Mouse (Mus musculus) urinary bladder, adult 18-20 months (tissue): ENCODE measurements around the gene Kntc1.

Experiments used
- DNase-seq, 2 experiments: peaks; one replicate each; pipeline ENCODE4 v3.0.0; 2022; ENCODE audit warnings: low spot score in 2 of 2, mixed read lengths in 2 of 2

Gene Kntc1

GRCm38 (mm10) chr5:123808541-123808940, 59.0 kb downstream of the Kntc1 start:
- DNase-seq, result no peak

- no peak for DNase-seq
Observed at GRCm38 (mm10) chr5:123809156-123809555, 59.6 kb downstream of the Kntc1 start.

GRCm38 (mm10) chr5:123816891-123817290, 67.4 kb downstream of the Kntc1 start:
- DNase-seq, result no peak

GRCm38 (mm10) chr5:123818941-123819577, 69.5 kb downstream of the Kntc1 start:
- DNase-seq, result no peak

- DNase-seq, result peak in 1 of 2 experiments; percentile 25
Observed at GRCm38 (mm10) chr5:123820501-123821263, 71.2 kb downstream of the Kntc1 start.

- no peak for DNase-seq
Observed at GRCm38 (mm10) chr5:123821264-123821571, 71.7 kb downstream of the Kntc1 start.

GRCm38 (mm10) chr5:123822706-123823105, 73.2 kb downstream of the Kntc1 start:
- DNase-seq, result no peak

GRCm38 (mm10) chr5:123827659-123828091, 78.2 kb downstream of the Kntc1 start:
- peak; percentile 33 to 63 for DNase-seq

GRCm38 (mm10) chr5:123832309-123832708, 82.8 kb downstream of the Kntc1 start:
- no peak for DNase-seq

GRCm38 (mm10) chr5:123834836-123835235, 85.3 kb downstream of the Kntc1 start:
- DNase-seq, result no peak

- no peak for DNase-seq
Observed at GRCm38 (mm10) chr5:123837371-123837770, 87.9 kb downstream of the Kntc1 start.

GRCm38 (mm10) chr5:123842221-123842934, 92.9 kb downstream of the Kntc1 start:
- no peak for DNase-seq

GRCm38 (mm10) chr5:123842935-123843282, 93.4 kb downstream of the Kntc1 start:
- DNase-seq, result no peak

- DNase-seq, result no peak
Observed at GRCm38 (mm10) chr5:123843816-123844215, 94.3 kb downstream of the Kntc1 start.

- no peak for DNase-seq
Observed at GRCm38 (mm10) chr5:123844316-123844715, 94.8 kb downstream of the Kntc1 start.

- DNase-seq, result no peak
Observed at GRCm38 (mm10) chr5:123851398-123851797, 101.9 kb downstream of the Kntc1 start.

- DNase-seq, result no peak
Observed at GRCm38 (mm10) chr5:123853877-123854504, 104.5 kb downstream of the Kntc1 start.

- DNase-seq, result peak in 1 of 2 experiments; percentile 62
Observed at GRCm38 (mm10) chr5:123854511-123854910, 105.0 kb downstream of the Kntc1 start.

- DNase-seq, result no peak
Observed at GRCm38 (mm10) chr5:123858798-123859197, 109.3 kb downstream of the Kntc1 start.

- no peak for DNase-seq
Observed at GRCm38 (mm10) chr5:123862374-123863350, 113.1 kb downstream of the Kntc1 start.

- DNase-seq, result no peak
Observed at GRCm38 (mm10) chr5:123863934-123864333, 114.4 kb downstream of the Kntc1 start.
